Mouse (Mus musculus) midbrain, postnatal 0 days (tissue): ENCODE measurements at regions not wholly inside any gene's neighbourhood (a gene's known extent, or its start where the extent isn't known, plus 50 kb on each side); places are given as distances from the start of the nearest gene placed in this dataset.

Experiments
- ATAC-seq: fragments of 200-750 bp; cut with Nextera tagmentation; 2 replicates; pipeline ENCODE4 v1.8.0; 2017; ENCODE audit warnings: moderate number of reproducible peaks, mild to moderate bottlenecking, moderate TSS enrichment, moderate library complexity; ENCODE audit not compliant: low FRiP score
- DNase-seq: peaks from one replicate; pipeline ENCODE4 v3.0.0-alpha.2; 2015; ENCODE audit warnings: low spot score
- H3K27ac ChIP-seq: fragments of 300-500 bp; sonication (generic); 2 replicates; pipeline ENCODE4 v1.5.1; 2014; ENCODE audit warnings: low read depth, mild to moderate bottlenecking, low read length, mixed read lengths
- H3K27me3 ChIP-seq: fragments of 300-500 bp; sonication (generic); 2 replicates; pipeline ENCODE4 v1.6.1; 2014; ENCODE audit warnings: low read length, control low read depth, mixed read lengths; ENCODE audit not compliant: insufficient read depth
- H3K36me3 ChIP-seq: fragments of 300-500 bp; sonication (generic); 2 replicates; pipeline ENCODE4 v1.6.1; 2014; ENCODE audit warnings: low read length, control low read depth, mixed read lengths; ENCODE audit not compliant: insufficient read depth
- H3K4me1 ChIP-seq: fragments of 300-500 bp; sonication (generic); 2 replicates; pipeline ENCODE4 v1.6.1; 2014; ENCODE audit warnings: mild to moderate bottlenecking, control low read depth, antibody characterized with exemption, low read length, mixed read lengths; ENCODE audit not compliant: insufficient read depth
- H3K4me2 ChIP-seq: fragments of 300-500 bp; sonication (generic); 2 replicates; pipeline ENCODE4 v1.6.1; 2014; ENCODE audit warnings: low read depth, mild to moderate bottlenecking, low read length, mixed read lengths; ENCODE audit not compliant: poor library complexity, severe bottlenecking
- H3K4me3 ChIP-seq: fragments of 300-500 bp; sonication (generic); 2 replicates; pipeline ENCODE4 v1.5.1; 2014; ENCODE audit warnings: low read depth, mild to moderate bottlenecking, low read length, moderate library complexity
- H3K9ac ChIP-seq: fragments of 300-500 bp; sonication (generic); replicated peaks from 2 replicates; pipeline ENCODE4 v1.6.1; 2014; ENCODE audit warnings: mild to moderate bottlenecking, low read length, moderate library complexity, mixed read lengths; ENCODE audit not compliant: poor library complexity, severe bottlenecking
- H3K9me3 ChIP-seq: fragments of 300-500 bp; sonication (generic); 2 replicates; pipeline ENCODE4 v1.6.1; 2016; ENCODE audit warnings: low read length, control low read depth
- CTCF ChIP-seq: IDR thresholded peaks from 2 replicates; pipeline ENCODE4 v1.5.1; 2016; ENCODE audit warnings: antibody characterized with exemption, mild to moderate bottlenecking
- WGBS: fragments of 180-500 bp; shearing (Covaris S2); extraction: QIAGEN DNeasy Blood & Tissue Kit; methylation state at CpG from one replicate; pipeline ENCODE4 v1.1.7; 2014; 5-methylcytosine and 5-hydroxymethylcytosine counted together

DNA sequence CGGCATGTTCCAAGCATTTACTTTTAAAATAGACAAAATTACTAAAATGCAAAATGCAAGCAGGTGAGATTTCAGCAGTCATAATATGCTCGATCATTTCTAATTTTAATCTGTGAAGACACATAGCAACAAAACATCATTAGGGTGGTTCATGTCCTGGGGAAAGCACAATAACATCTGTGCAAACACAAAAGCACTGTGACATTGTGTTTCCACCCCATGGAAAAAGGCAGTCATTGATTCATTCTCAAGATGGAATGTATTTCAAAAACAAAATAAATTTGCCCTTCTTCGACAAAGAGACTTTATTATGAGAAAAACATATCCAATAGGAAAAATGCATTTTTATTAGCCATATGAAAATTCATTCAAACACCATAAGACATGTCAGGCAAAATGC is 601.5 kb upstream of the Klf6 start:
- Histone ChIP-seq H3K27me3 (no peaks in the 10 kb centered on the region), H3K4me1 (no peaks in the 10 kb centered on the region), H3K9me3 (no peaks in the 10 kb centered on the region), H3K9ac (no peak overlapping the region), H3K36me3 (no peaks in the 10 kb centered on the region), H3K27ac (no peak overlapping the region), H3K4me3 (no peak overlapping the region), H3K4me2 (no peak overlapping the region)
- ATAC-seq (no peak), DNase-seq (no peak)
- TF ChIP-seq CTCF = no peak
- 69% methylated on average over 3 of the region's 3 CpGs for WGBS

DNA sequence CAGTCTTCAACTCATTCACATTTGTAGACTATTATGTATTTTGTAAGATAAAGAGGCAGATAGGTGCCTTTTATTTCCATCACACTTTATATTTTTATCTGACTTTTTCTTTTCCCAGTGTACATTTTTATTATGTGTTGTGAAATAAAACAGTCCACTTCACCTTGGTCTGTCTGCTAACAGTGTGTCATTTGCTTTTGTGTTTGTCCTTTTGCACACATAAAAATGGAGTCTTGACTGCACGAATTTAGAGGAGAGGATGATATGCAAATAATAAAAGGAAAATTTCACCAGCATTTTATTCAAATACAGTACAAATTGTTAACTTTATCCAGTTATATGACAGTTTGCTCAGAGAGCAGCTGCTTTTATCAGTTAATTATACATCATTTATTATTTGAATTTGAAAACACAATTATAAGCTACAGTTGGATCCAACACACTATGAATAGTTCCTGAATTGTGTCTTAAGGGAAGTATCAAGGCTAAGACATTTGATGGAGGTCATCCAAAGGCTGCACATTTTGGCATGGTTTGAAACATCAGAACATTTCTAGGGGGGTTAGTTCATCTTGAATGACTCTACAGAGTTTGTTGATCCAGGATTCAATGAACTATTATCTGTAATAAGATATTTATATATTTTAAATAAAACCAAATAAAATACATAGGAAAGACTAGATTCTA is 588.6 kb upstream of the Klf6 start:
- no peak overlapping the region for H3K27ac ChIP-seq
- H3K4me3 ChIP-seq = no peak overlapping the region
- ATAC-seq = no peak
- no peak overlapping the region for H3K9ac ChIP-seq
- H3K9me3 ChIP-seq = no peaks in the 10 kb centered on the region
- no peaks in the 10 kb centered on the region for H3K36me3 ChIP-seq
- TF ChIP-seq CTCF = no peak
- DNase-seq = no peak
- H3K4me1 ChIP-seq = no peaks in the 10 kb centered on the region
- H3K27me3 ChIP-seq = no peaks in the 10 kb centered on the region
- no peak overlapping the region for H3K4me2 ChIP-seq
- WGBS = 66% methylated on average over 1 of the region's 1 CpGs

DNA sequence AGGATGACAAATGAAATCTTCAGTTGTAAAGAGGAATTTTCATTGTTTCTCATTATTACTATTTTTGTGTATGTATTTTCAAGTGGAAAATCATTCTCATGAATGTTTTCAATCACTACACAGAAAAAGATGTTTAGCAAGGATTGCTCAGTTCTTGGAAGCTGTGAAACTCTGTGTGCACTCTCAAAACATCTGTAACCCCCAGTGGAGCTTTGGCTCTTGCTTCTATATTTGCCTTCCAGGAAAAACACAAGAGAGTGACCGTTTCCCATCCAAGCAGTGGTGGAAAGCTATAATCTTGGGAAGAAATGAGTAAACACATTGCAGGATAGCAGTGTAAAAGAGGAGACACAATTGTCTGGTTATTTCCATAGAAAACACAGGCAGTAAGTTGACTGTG is 584.7 kb upstream of the Klf6 start:
- no peaks in the 10 kb centered on the region for H3K27me3 ChIP-seq
- no peaks in the 10 kb centered on the region for H3K4me1 ChIP-seq
- no peaks in the 10 kb centered on the region for H3K36me3 ChIP-seq
- no peak overlapping the region for H3K27ac ChIP-seq
- H3K9ac ChIP-seq = no peak overlapping the region
- ATAC-seq (no peak), DNase-seq (no peak)
- no peak for TF ChIP-seq CTCF
- H3K9me3 ChIP-seq = no peaks in the 10 kb centered on the region
- WGBS = 69% methylated on average over 1 of the region's 1 CpGs
- H3K4me2 ChIP-seq = no peak overlapping the region
- no peak overlapping the region for H3K4me3 ChIP-seq

DNA sequence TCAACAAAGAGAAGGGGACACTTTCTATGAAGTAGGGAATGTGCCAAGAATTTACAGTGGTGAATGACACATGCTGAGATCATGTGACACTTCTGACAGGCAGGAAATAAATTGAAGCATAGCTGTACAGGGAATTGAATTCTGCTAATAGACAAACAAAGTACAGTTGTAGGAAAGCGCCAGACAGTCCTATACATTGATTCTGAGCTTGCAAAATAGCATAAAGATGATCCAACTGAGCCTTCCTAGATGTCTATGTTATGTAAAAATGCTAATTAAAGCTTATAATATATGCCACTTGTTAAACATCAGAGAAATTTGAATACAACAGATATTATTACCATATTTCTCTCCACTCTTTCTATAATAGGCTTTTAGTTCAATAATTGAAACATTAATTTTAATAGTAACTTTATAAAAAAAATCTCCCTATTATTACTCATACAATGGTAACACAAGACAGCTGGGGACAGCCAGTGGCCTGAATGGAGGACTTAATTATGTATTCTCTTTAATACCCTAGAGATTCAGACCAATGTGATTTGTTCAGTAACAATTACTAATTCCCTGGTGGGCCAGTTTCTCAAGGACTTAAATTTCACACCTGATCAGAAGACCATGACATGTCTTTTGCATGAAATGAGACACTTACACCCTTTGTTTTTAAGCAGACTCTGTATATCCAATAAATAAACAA is 571.4 kb upstream of the Klf6 start:
- H3K27ac ChIP-seq = no peak overlapping the region
- 81% methylated on average over 1 of the region's 1 CpGs for WGBS
- H3K27me3 ChIP-seq = no peaks in the 10 kb centered on the region
- no peak overlapping the region for H3K4me3 ChIP-seq
- no peaks in the 10 kb centered on the region for H3K36me3 ChIP-seq
- H3K4me2 ChIP-seq = no peak overlapping the region
- TF ChIP-seq CTCF = no peak
- no peak for ATAC-seq
- no peaks in the 10 kb centered on the region for H3K4me1 ChIP-seq
- no peaks in the 10 kb centered on the region for H3K9me3 ChIP-seq
- H3K9ac ChIP-seq = no peak overlapping the region
- DNase-seq = no peak

DNA sequence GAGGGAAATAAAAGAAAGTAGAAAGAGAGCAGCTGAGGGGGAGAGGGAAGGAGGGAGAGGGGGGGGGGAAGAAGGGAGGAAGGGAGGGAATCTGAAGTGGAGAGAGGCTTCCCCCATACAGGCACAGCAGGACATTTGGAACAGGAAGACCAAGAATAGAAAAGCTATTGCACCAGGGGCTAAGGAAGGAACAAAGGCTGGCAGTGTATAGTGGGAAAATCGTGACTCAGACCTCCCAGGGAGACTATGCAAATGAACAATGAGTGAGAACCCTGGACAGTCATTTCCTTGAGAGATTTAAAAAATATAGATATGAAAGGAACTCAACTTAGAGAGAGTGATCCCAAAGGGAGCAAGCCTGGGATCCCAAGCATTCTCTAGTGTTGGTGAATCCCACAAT is 559.1 kb upstream of the Klf6 start:
- H3K9me3 ChIP-seq = no peaks in the 10 kb centered on the region
- ATAC-seq = no peak
- no peak overlapping the region for H3K27ac ChIP-seq

DNA sequence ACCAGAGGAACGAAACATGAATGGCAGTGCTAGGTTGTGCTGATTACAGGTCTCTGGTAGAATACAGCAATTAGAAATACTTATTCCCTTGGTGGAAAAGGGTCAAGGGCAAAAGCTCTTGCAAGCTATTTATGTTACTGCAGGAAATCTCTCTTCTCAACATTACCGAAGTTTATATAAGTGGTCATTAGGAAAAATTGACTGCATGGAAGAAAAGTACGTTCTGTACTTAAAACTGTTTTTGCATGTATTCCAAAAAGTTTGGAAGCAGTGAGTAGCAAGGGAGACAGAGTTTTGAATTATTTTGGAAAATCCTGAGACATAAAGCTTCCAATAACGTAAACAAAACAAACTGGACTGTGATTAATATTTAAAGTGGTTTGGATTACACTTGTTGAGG is 554.6 kb upstream of the Klf6 start:
- H3K4me2 ChIP-seq = no peak overlapping the region
- ATAC-seq = no peak

More for the DNA sequence above, 559.1 kb upstream of the Klf6 start:
- no peak for DNase-seq
- Histone ChIP-seq H3K4me3 (no peak overlapping the region), H3K4me1 (no peaks in the 10 kb centered on the region), H3K4me2 (no peak overlapping the region), H3K9ac (no peak overlapping the region), H3K36me3 (no peaks in the 10 kb centered on the region), H3K27me3 (no peaks in the 10 kb centered on the region)
- no peak for TF ChIP-seq CTCF
- WGBS = 4% methylated on average over 1 of the region's 1 CpGs

More for the DNA sequence above, 554.6 kb upstream of the Klf6 start:
- WGBS = 85% methylated on average over 4 of the region's 4 CpGs
- Histone ChIP-seq H3K9me3 (no peaks in the 10 kb centered on the region), H3K27me3 (no peaks in the 10 kb centered on the region), H3K27ac (no peak overlapping the region), H3K4me1 (no peaks in the 10 kb centered on the region), H3K4me3 (no peak overlapping the region), H3K9ac (no peak overlapping the region), H3K36me3 (no peaks in the 10 kb centered on the region)
- no peak for DNase-seq
- no peak for TF ChIP-seq CTCF
